Mouse (Mus musculus) lung, adult 2 months (tissue): ENCODE measurements around the gene Klhl11.

Experiments
- CTCF ChIP-seq: fragments of 200-500 bp; IDR thresholded peaks from 2 replicates; pipeline ENCODE4 v1.5.1; 2011; ENCODE audit warnings: mild to moderate bottlenecking, low read length, control low read depth; ENCODE audit not compliant: insufficient read depth
- POLR2A ChIP-seq: fragments of 200-500 bp; IDR thresholded peaks from 2 replicates; pipeline ENCODE4 v1.6.1; 2011; ENCODE audit warnings: low read depth, mild to moderate bottlenecking, control low read depth, low read length, borderline replicate concordance; ENCODE audit errors: extremely low read depth

- TF ChIP-seq CTCF (no peak), POLR2A (no peak)
These were observed 36.8 kb downstream of the Klhl11 start for GRCm38 (mm10) chr11:100435678-100436246.
